Mouse (Mus musculus) bone marrow macrophage, adult 2 months (primary cell): Measurements from ENCODE around the gene Capzb. TPM values are rescaled to one million over a fixed set of nuclear protein-coding genes. Genes with fewer than 3 reads are reported as not detected.

ENCODE experiments used
- H3K27ac ChIP-seq: 2 replicates; pipeline ENCODE4 v1.5.1; 2012; ENCODE audit warnings: low read depth, low read length; ENCODE audit not compliant: insufficient read depth
- H3K4me1 ChIP-seq: 2 replicates; pipeline ENCODE4 v1.6.1; 2012; ENCODE audit warnings: low read length; ENCODE audit not compliant: control insufficient read depth, insufficient read depth
- H3K4me3 ChIP-seq: 2 replicates; pipeline ENCODE4 v1.5.1; 2012; ENCODE audit warnings: mild to moderate bottlenecking, low read length, moderate library complexity; ENCODE audit not compliant: insufficient read depth
- CTCF ChIP-seq: IDR thresholded peaks from 2 replicates; pipeline ENCODE4 v1.5.1; 2012; ENCODE audit warnings: low read depth, mild to moderate bottlenecking, low read length, moderate library complexity
- POLR2A ChIP-seq: IDR thresholded peaks from 2 replicates; pipeline ENCODE4 v1.6.1; 2012; ENCODE audit warnings: mild to moderate bottlenecking, low read depth, low read length, borderline replicate concordance
- polyA plus RNA-seq: library from polyadenylated mRNA; stranded (reverse); fragments of >200 nt; gene quantifications from 2 replicates; pipeline ENCODE4 v1.2.4, GENCODE M21; 2012; ENCODE audit not compliant: missing spikeins, insufficient read depth, insufficient read length

The Capzb gene
- polyA plus RNA-seq, 1 experiment, result 483 TPM

GRCm38 (mm10) chr4:139272951-139273680 is 80.4 kb downstream of the Capzb start:
- Histone ChIP-seq H3K4me1 (no peaks in the 10 kb centered on the region), H3K27ac (no peak overlapping the region), H3K4me3 (no peak overlapping the region)
- no peak for TF ChIP-seq POLR2A
- no peak for TF ChIP-seq CTCF

- no peak for TF ChIP-seq CTCF
- TF ChIP-seq POLR2A, result no peak
- no peaks in the 10 kb centered on the region for H3K4me1 ChIP-seq
- H3K4me3 ChIP-seq, result no peak overlapping the region
- H3K27ac ChIP-seq, result no peak overlapping the region
These were observed 81.9 kb downstream of the Capzb start for GRCm38 (mm10) chr4:139274573-139274972.

- TF ChIP-seq CTCF (no peak), POLR2A (no peak)
- H3K4me3 ChIP-seq, result no peak overlapping the region
These were observed 83.7 kb downstream of the Capzb start for GRCm38 (mm10) chr4:139276411-139276810.

GRCm38 (mm10) chr4:139280530-139280929 is 87.8 kb downstream of the Capzb start:
- no peak for TF ChIP-seq CTCF
- TF ChIP-seq POLR2A, result no peak
- Histone ChIP-seq H3K4me1 (no peaks in the 10 kb centered on the region), H3K27ac (no peak overlapping the region), H3K4me3 (no peak overlapping the region)

More at GRCm38 (mm10) chr4:139276411-139276810, 83.7 kb downstream of the Capzb start:
- Histone ChIP-seq H3K4me1 (no peaks in the 10 kb centered on the region), H3K27ac (no peak overlapping the region)

- TF ChIP-seq POLR2A (no peak), CTCF (no peak)
- Histone ChIP-seq H3K27ac (no peak overlapping the region), H3K4me1 (no peaks in the 10 kb centered on the region), H3K4me3 (no peak overlapping the region)
These were observed 89.2 kb downstream of the Capzb start for GRCm38 (mm10) chr4:139281791-139282345.

- H3K27ac ChIP-seq, result no peak overlapping the region
- peaks cover 4% of the 10 kb centered on the region; the same call in 1 of the 2 replicates for H3K4me1 ChIP-seq
- TF ChIP-seq CTCF, result no peak
- TF ChIP-seq POLR2A, result no peak
- no peak overlapping the region for H3K4me3 ChIP-seq
These were observed 90.3 kb downstream of the Capzb start for GRCm38 (mm10) chr4:139282955-139283417.

GRCm38 (mm10) chr4:139284877-139285276 is 92.2 kb downstream of the Capzb start:
- H3K4me3 ChIP-seq, result no peak overlapping the region
- peaks cover 4% of the 10 kb centered on the region; the same call in 1 of the 2 replicates for H3K4me1 ChIP-seq
- H3K27ac ChIP-seq, result no peak overlapping the region
- no peak for TF ChIP-seq POLR2A
- TF ChIP-seq CTCF, result no peak

- TF ChIP-seq CTCF (no peak), POLR2A (no peak)
- Histone ChIP-seq H3K4me3 (no peak overlapping the region), H3K4me1 (peaks cover 4% of the 10 kb centered on the region; the same call in 1 of the 2 replicates)
These were observed 93.5 kb downstream of the Capzb start for GRCm38 (mm10) chr4:139286234-139286633.

GRCm38 (mm10) chr4:139287122-139287863 is 94.6 kb downstream of the Capzb start:
- H3K4me3 ChIP-seq, result no peak overlapping the region
- H3K4me1 ChIP-seq, result peaks cover 7% of the 10 kb centered on the region
- no peak for TF ChIP-seq POLR2A
- TF ChIP-seq CTCF, result peak; percentile 83
- H3K27ac ChIP-seq, result no peak overlapping the region

More at GRCm38 (mm10) chr4:139286234-139286633, 93.5 kb downstream of the Capzb start:
- no peak overlapping the region for H3K27ac ChIP-seq
